Mouse (Mus musculus) neural tube, embryonic 15.5 days (tissue): ENCODE measurements around the gene Prpf6. TPM values are rescaled to one million over a fixed set of nuclear protein-coding genes. Genes with fewer than 3 reads are reported as not detected.

Source experiments
- ATAC-seq: fragments of 200-750 bp; cut with Nextera tagmentation; 2 replicates; pipeline ENCODE4 v1.8.0; 2017; ENCODE audit warnings: mild to moderate bottlenecking, moderate TSS enrichment, moderate library complexity; ENCODE audit not compliant: low FRiP score
- H3K27ac ChIP-seq: fragments of 300-500 bp; sonication (generic); replicated peaks from 2 replicates; pipeline ENCODE4 v1.5.1; 2015; ENCODE audit warnings: mild to moderate bottlenecking, inconsistent platforms
- H3K27me3 ChIP-seq: fragments of 300-500 bp; sonication (generic); replicated peaks from 2 replicates; pipeline ENCODE4 v1.6.1; 2015; ENCODE audit warnings: inconsistent platforms
- H3K36me3 ChIP-seq: fragments of 300-500 bp; sonication (generic); 2 replicates; pipeline ENCODE4 v1.6.1; 2015; ENCODE audit warnings: inconsistent platforms
- H3K4me1 ChIP-seq: fragments of 300-500 bp; sonication (generic); 2 replicates; pipeline ENCODE4 v1.6.1; 2015; ENCODE audit warnings: inconsistent platforms
- H3K4me2 ChIP-seq: fragments of 300-500 bp; sonication (generic); 2 replicates; pipeline ENCODE4 v1.6.1; 2015; ENCODE audit warnings: inconsistent platforms, mild to moderate bottlenecking, moderate library complexity
- H3K4me3 ChIP-seq: fragments of 300-500 bp; sonication (generic); replicated peaks from 2 replicates; pipeline ENCODE4 v1.5.1; 2015; ENCODE audit warnings: mild to moderate bottlenecking, inconsistent platforms
- H3K9ac ChIP-seq: fragments of 300-500 bp; sonication (generic); replicated peaks from 2 replicates; pipeline ENCODE4 v1.6.1; 2015; ENCODE audit warnings: mild to moderate bottlenecking, inconsistent platforms
- H3K9me3 ChIP-seq: fragments of 300-500 bp; sonication (generic); replicated peaks from 2 replicates; pipeline ENCODE4 v1.6.1; 2016; ENCODE audit warnings: inconsistent platforms
- WGBS: fragments of 180-500 bp; shearing (Covaris S2); methylation state at CpG from one replicate; pipeline ENCODE4 v1.1.7; 2015; ENCODE audit warnings: mixed read lengths; 5-methylcytosine and 5-hydroxymethylcytosine counted together
- polyA plus RNA-seq: library from polyadenylated mRNA; unstranded; fragments of >200 nt; fragmentation: Nextera tagmentation; extraction: Ambion mirVana; gene quantifications from 2 replicates; pipeline ENCODE4 v1.2.1, GENCODE M21; 2015

The Prpf6 gene
- polyA plus RNA-seq, 1 experiment from 2014 or later: 58.2 TPM

DNA sequence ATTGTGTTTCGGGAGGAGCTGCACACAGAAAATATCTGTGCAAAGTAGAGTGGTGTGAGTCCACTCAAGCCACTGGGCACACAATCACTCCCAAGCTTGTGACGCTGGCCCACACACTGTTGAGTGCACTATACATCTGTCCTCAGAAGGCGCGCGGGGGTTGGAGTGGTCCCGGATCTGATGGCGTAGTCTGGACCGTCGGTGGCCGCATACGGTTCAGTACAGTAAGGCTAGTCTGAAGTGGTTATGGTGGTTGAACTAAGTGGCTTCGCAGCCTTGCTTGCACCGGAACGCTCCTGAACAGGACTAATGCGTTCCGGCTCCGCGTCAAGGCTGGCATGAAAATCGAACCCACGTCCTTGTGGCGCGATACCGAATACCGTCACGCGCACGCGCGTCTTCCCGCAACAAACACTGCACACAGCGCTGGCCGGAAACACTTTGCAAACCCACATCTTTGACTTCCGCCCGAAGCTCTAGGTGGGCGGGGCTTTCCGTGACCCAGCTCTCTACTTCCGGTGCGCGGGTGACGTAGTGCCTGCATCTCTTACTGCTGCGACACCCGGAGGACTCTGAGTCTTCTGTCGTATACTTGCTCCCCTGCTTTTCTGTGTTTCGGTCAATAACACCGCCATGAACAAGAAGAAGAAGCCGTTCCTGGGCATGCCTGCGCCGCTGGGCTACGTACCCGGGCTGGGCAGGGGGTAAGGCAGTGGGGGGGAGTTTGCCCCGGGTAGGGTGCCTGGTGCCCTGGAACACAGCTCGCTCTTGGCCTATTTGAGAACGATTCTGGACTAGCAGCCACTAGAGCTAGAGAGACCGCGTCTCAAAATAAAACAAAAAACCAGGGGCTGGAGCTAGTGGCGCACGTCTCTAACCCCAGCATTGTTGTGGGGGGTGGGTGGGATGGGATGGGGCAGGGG lies 9.4 kb downstream of the Prpf6 start:
- H3K4me2 ChIP-seq: peak overlapping the region; percentile 73
- H3K27ac ChIP-seq: peak overlapping the region; percentile 88
- H3K27me3 ChIP-seq: no peaks in the 10 kb centered on the region
- peak; percentile 91 for ATAC-seq
- H3K9me3 ChIP-seq: no peaks in the 10 kb centered on the region
- WGBS: under 1% methylated on average over 57 of the region's 57 CpGs
- peaks cover 7% of the 10 kb centered on the region for H3K36me3 ChIP-seq
- peak overlapping the region; percentile 88 for H3K4me3 ChIP-seq
- H3K9ac ChIP-seq: peak overlapping the region; percentile 95
- H3K4me1 ChIP-seq: peaks cover 51% of the 10 kb centered on the region

DNA sequence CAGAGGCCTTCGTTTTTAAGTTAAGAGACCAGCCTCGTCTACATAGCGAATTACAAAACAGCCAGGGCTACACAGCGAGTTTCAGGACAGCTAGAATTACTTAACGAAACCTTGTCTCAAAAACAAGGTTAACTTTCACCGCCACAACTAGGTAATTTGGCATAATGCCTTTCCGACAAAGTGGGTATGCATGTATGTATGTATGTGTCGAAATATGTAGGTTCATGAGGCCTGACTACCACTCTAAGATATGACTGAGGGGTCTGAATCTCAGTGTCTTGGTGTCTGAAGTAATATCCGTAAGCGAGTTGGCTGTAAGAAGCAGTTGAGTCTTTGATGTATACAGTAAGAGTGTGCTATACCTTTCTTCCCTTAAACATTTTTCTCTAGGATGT lies 10.1 kb downstream of the Prpf6 start:
- Histone ChIP-seq H3K9ac (peak overlapping the region; percentile 95), H3K4me1 (peaks cover 51% of the 10 kb centered on the region), H3K4me2 (peak overlapping the region; percentile 73), H3K36me3 (peaks cover under 1% of the 10 kb centered on the region; the same call in 1 of the 2 replicates), H3K4me3 (peak overlapping the region; percentile 88), H3K9me3 (no peaks in the 10 kb centered on the region), H3K27me3 (no peaks in the 10 kb centered on the region), H3K27ac (peak overlapping the region; percentile 88; the same call in 1 of the 2 replicates)
- WGBS: 27% methylated on average over 10 of the region's 10 CpGs
- ATAC-seq: no peak

DNA sequence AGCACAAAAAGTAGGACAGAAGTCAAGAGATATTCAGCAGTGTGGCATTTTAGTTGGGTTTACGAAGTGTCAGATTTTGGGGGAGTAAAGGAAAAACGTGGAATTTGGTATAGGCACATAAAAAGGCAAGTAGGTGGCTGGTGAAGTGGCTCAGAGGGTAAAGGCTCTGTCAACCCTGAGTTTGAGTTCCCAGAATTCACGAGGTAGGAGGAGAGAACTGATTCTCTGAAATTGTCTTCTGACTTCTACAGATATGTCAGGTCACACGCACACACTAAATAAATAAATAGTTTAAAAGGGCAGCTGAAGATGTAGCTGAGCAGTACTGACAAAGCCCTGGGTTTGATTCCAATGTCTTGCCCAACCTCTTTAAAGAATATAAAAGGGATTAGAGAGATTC lies 10.7 kb downstream of the Prpf6 start:
- no peaks in the 10 kb centered on the region for H3K9me3 ChIP-seq
- no peak overlapping the region; the same call in 1 of the 2 replicates for H3K9ac ChIP-seq
- peak overlapping the region; percentile 73 for H3K4me2 ChIP-seq
- no peak for ATAC-seq
- 78% methylated on average over 4 of the region's 4 CpGs for WGBS
- H3K27me3 ChIP-seq: no peaks in the 10 kb centered on the region
- no peak overlapping the region for H3K27ac ChIP-seq
- H3K36me3 ChIP-seq: 0 out of 2 replicates have a peak, but pooled peaks cover 2% of the 10 kb centered on the region
- H3K4me3 ChIP-seq: peak overlapping the region; percentile 88
- H3K4me1 ChIP-seq: peaks cover 46% of the 10 kb centered on the region

DNA sequence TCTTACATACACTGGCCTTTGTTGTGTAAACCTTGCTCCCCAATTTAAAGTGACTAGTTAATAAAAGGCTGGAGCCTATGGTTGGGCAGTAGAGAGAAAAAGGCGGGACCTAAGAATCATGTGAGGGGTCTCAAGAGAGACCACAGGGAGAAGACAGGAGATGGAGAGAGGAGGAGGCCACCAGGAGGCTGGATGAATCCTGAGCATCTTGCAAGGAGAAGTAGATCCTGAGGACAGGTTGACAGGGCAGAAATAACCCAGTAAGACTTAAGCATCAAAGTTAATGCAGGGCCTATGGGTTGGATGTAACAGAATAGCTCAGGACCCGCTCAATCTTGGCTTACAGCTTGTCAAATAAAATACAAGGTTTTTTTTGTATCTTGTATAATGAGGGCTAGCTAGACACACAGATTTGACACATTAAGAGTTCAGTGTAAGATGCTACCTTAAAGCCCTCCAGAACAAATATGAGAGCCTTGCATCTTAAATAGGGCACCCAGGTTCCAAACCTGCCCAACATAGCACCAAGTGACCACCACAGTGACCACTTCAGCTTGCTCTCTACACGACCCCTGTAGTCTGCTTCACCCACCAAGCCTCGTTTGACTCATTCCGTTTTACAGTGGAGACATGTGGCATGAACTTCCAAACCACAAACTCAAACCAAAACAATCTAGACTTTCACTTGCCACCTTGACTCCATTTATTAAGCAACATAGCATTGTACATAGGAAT lies 27.3 kb downstream of the Prpf6 start:
- H3K27me3 ChIP-seq: no peaks in the 10 kb centered on the region
- no peak overlapping the region for H3K9ac ChIP-seq
- H3K36me3 ChIP-seq: peaks cover 56% of the 10 kb centered on the region
- H3K4me1 ChIP-seq: no peaks in the 10 kb centered on the region
- no peak overlapping the region for H3K4me2 ChIP-seq
- no peak for ATAC-seq
- 88% methylated on average over 5 of the region's 5 CpGs for WGBS
- H3K9me3 ChIP-seq: no peaks in the 10 kb centered on the region
- H3K27ac ChIP-seq: no peak overlapping the region
- no peak overlapping the region for H3K4me3 ChIP-seq

DNA sequence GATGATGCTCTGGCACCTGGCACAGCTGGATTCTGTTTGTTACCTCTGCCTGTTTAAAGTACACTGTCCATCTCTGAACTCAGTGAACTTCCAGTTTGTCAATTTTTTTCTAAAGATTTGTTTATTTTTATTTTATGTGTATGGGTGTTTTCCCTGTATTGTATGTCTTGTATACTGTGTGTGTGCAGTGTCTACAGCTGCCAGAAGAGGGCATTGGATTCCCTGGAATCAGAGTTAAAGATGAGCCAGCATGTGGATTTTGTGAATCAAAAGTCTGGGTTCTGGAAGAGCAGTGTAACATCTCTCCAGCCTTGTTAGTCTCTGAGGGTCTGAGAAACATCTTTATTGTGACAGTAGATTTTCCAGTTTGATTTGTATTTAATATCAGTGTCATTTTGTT lies 31.7 kb downstream of the Prpf6 start:
- Histone ChIP-seq H3K27me3 (no peaks in the 10 kb centered on the region), H3K4me3 (no peak overlapping the region), H3K9ac (no peak overlapping the region), H3K27ac (no peak overlapping the region), H3K4me1 (no peaks in the 10 kb centered on the region), H3K9me3 (no peaks in the 10 kb centered on the region), H3K36me3 (peaks cover 59% of the 10 kb centered on the region), H3K4me2 (no peak overlapping the region)
- no peak for ATAC-seq

DNA sequence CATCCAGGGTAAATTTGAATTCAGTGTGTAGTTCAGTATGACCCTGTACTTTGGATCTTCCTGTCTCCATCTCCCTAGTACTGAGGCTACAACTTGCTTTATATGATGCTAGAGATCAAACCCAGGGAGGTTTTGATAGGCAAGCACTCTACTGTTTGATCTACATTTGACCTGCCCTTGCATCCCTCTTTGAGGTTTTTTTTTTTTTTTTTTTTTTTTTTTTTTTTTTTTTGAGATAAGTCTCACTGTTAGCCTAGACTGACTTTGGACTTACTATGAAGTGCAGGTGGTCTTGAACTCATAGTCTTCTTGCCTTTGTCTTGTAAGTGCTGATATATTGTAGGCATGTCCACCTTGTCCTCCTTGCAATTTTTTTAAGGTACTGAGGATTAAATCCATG lies 36.8 kb downstream of the Prpf6 start:
- Histone ChIP-seq H3K4me2 (no peak overlapping the region), H3K4me1 (no peaks in the 10 kb centered on the region), H3K4me3 (no peak overlapping the region), H3K27me3 (no peaks in the 10 kb centered on the region), H3K9me3 (no peaks in the 10 kb centered on the region), H3K36me3 (peaks cover 46% of the 10 kb centered on the region), H3K9ac (no peak overlapping the region), H3K27ac (no peak overlapping the region)
- ATAC-seq: no peak

DNA sequence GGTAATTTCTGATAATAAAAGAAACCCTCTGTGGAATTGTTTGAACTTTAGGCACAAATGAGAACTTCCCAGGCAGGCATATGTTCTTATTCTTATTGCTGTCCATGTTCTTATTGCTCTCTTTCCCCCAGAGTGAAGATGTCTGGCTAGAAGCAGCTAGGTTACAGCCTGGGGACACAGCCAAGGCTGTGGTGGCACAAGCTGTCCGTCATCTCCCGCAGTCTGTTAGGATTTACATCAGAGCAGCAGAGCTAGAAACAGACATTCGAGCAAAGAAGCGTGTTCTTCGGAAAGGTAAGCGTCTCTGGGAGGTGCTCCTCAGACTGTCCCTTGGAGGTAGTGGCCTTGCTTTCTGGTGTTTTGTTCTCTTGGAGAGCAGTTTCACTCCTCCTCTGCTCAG lies 41.0 kb downstream of the Prpf6 start:
- ATAC-seq: no peak
- Histone ChIP-seq H3K9me3 (no peaks in the 10 kb centered on the region), H3K4me3 (no peak overlapping the region), H3K4me2 (no peak overlapping the region), H3K27me3 (no peaks in the 10 kb centered on the region), H3K4me1 (no peaks in the 10 kb centered on the region), H3K36me3 (peaks cover 64% of the 10 kb centered on the region), H3K27ac (no peak overlapping the region), H3K9ac (no peak overlapping the region)
- 98% methylated on average over 6 of the region's 6 CpGs for WGBS

DNA sequence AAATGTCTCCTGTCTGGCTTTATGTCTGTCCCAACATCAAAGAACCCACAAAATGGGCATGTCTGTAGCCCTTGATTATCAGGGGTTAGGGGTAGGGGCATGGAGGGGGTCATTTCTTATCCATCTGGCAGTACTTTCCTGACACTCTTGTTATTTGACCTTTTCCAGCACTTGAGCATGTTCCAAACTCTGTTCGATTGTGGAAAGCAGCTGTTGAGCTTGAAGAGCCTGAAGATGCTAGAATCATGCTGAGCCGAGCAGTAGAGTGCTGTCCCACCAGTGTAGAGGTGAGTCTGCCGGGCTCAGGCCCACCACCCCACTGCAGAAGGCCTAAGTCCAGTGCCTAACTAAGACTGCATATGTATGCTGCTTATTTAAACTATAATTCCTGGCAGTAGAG lies 44.2 kb downstream of the Prpf6 start:
- ATAC-seq: no peak
- Histone ChIP-seq H3K36me3 (peaks cover 77% of the 10 kb centered on the region), H3K4me2 (no peak overlapping the region), H3K4me1 (no peaks in the 10 kb centered on the region), H3K27ac (no peak overlapping the region), H3K27me3 (no peaks in the 10 kb centered on the region), H3K4me3 (no peak overlapping the region), H3K9me3 (no peaks in the 10 kb centered on the region), H3K9ac (no peak overlapping the region)
- WGBS: 95% methylated on average over 3 of the region's 3 CpGs

DNA sequence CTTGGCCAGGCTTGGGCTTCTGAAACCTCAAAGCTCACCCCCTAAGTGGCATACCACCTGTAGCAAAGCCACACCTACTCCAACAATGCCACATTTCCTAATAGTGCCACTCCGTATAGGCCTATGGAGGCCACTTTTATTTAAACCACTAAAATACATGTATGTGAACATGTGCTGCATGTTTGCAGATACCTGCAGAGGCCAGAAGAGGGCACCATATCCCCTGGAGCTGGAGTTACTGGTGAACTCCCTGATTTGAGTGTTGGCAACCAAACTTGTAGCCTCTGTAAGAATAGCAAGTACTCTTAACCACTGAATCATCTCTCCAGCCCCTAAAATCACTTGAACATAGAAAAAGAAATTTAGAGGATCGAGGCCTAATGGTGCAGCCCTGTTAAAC lies 52.7 kb downstream of the Prpf6 start:
- H3K4me1 ChIP-seq: no peaks in the 10 kb centered on the region
- WGBS: 97% methylated on average over 2 of the region's 2 CpGs
- peaks cover 81% of the 10 kb centered on the region for H3K36me3 ChIP-seq
- no peak for ATAC-seq
- H3K27ac ChIP-seq: no peak overlapping the region
- no peaks in the 10 kb centered on the region for H3K27me3 ChIP-seq
- no peak overlapping the region for H3K4me3 ChIP-seq
- no peak overlapping the region for H3K9ac ChIP-seq
- H3K4me2 ChIP-seq: no peak overlapping the region
- no peaks in the 10 kb centered on the region for H3K9me3 ChIP-seq

DNA sequence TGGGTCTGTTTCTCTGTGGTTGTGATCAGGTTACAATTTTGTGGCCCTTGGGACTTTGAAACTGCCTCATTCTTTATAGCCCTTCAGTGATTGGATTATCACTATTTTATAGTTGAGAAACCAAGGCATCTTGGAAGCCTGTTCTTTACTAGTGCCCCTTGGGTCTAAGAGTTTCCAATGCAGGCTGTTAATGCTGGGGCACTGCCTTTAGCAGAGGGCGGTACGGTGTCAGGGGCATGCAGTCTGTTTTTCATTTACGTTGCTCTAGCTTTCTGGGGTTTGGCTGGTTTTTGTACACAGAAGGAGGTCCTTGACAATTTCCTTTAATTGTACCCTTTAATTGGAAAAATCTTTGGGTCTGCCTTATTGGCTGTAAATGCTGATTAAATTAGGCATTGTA lies 54.0 kb downstream of the Prpf6 start:
- H3K36me3 ChIP-seq: peaks cover 83% of the 10 kb centered on the region

DNA sequence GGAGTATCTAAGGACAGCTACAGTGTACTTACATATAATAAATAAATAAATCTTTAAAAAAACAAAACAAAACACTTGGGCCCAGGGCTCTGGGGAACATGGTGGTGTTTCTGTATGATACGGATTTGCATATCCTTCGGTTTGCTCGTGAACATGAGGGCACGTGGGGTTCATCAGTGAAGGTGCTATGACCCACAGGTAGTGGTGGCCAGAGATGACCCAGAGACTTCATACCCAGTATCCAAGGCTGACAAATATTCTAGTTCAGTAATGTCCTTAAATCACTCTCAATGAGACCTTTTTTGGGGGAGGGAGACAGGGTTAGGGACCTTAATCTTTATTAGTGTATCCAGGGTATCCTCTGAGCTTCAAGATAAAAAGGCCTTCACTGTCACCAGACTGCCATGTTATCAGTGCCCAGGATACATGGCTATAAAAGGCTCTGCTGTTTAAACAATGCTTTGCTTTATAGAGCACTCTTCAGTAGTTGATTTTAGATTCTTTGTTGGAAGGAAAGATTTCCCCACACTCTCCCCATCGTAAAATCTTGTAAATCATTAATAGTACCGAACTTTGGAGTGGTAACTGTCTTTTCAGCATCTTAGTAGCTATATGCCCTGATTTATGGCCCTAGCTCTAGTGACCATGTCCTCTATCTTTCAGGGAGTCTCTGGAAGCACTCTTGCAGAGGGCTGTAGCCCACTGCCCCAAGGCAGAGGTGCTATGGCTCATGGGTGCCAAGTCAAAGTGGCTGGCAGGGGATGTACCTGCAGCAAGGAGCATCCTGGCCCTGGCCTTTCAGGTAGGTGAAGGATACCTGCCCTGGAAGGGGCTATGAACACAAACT lies 55.2 kb downstream of the Prpf6 start:
- H3K9me3 ChIP-seq: no peaks in the 10 kb centered on the region
- WGBS: 83% methylated on average over 6 of the region's 6 CpGs
- H3K4me1 ChIP-seq: no peaks in the 10 kb centered on the region
- no peak overlapping the region for H3K27ac ChIP-seq
- no peak overlapping the region for H3K4me3 ChIP-seq
- no peaks in the 10 kb centered on the region for H3K27me3 ChIP-seq
- no peak overlapping the region for H3K9ac ChIP-seq
- peaks cover 78% of the 10 kb centered on the region for H3K36me3 ChIP-seq
- no peak overlapping the region for H3K4me2 ChIP-seq
- no peak for ATAC-seq

More for the DNA sequence above, 54.0 kb downstream of the Prpf6 start:
- Histone ChIP-seq H3K4me2 (no peak overlapping the region), H3K27ac (no peak overlapping the region), H3K4me3 (no peak overlapping the region), H3K4me1 (no peaks in the 10 kb centered on the region), H3K9me3 (no peaks in the 10 kb centered on the region), H3K27me3 (no peaks in the 10 kb centered on the region), H3K9ac (no peak overlapping the region)
- no peak for ATAC-seq
- 82% methylated on average over 3 of the region's 3 CpGs for WGBS
